Mouse (Mus musculus) kidney, adult 18-20 months (tissue): ENCODE data around the gene Hist1h2bk.
"Not testable (repeated sequence)": the region's sequence is repeated elsewhere in the genome, so short reads cannot be mapped to it uniquely, and the experiment has no call there.

Experiments
- DNase-seq: peaks from one replicate; pipeline ENCODE4 v3.0.0; 2021

The Hist1h2bk gene

GRCm38 (mm10) chr13:22041651-22042567, 6.2 kb downstream of the Hist1h2bk start:
- DNase-seq = no peak

- peak; percentile 86 for DNase-seq
These were observed 7.2 kb downstream of the Hist1h2bk start, which contains the start of the genes Hist1h2ag and Hist1h2bj for GRCm38 (mm10) chr13:22042568-22043502. TSS of gene Hist1h2ag (minus strand) at chr13:22042944. TSS of gene Hist1h2bj (plus strand) at chr13:22043214.

- no peak for DNase-seq
These were observed 8.1 kb downstream of the Hist1h2bk start for GRCm38 (mm10) chr13:22043503-22044431.

GRCm38 (mm10) chr13:22044432-22045155, 8.9 kb downstream of the Hist1h2bk start:
- no peak for DNase-seq

- no peak for DNase-seq
These were observed 9.6 kb downstream of the Hist1h2bk start for GRCm38 (mm10) chr13:22045311-22045710.

- no peak for DNase-seq
These were observed 13.4 kb downstream of the Hist1h2bk start for GRCm38 (mm10) chr13:22049041-22049440.

GRCm38 (mm10) chr13:22049737-22050440, 14.2 kb downstream of the Hist1h2bk start:
- no peak for DNase-seq

GRCm38 (mm10) chr13:22050591-22051522, 15.2 kb downstream of the Hist1h2bk start:
- DNase-seq = peak; percentile 87

- DNase-seq = no peak
These were observed 15.8 kb downstream of the Hist1h2bk start for GRCm38 (mm10) chr13:22051523-22051859.

GRCm38 (mm10) chr13:22053754-22054153, 18.1 kb downstream of the Hist1h2bk start:
- DNase-seq = no peak

- no peak for DNase-seq
These were observed 25.8 kb downstream of the Hist1h2bk start for GRCm38 (mm10) chr13:22061422-22061821.

GRCm38 (mm10) chr13:22063468-22063867, 27.8 kb downstream of the Hist1h2bk start:
- no peak for DNase-seq

- DNase-seq = not testable (repeated sequence)
These were observed 48.5 kb downstream of the Hist1h2bk start, which contains the start of gene Vmn1r188 for GRCm38 (mm10) chr13:22084140-22084539. TSS of gene Vmn1r188 (plus strand) at chr13:22084440.
